Mouse (Mus musculus) limb, embryonic 13.5 days (tissue): Measurements from ENCODE around the gene Hsd17b7. TPM values are rescaled to one million over a fixed set of nuclear protein-coding genes. Genes with fewer than 3 reads are reported as not detected.
A peak's percentile ranks its signal among the peaks of the same experiment; 100 is the strongest.

Experiments
- ATAC-seq: fragments of 200-750 bp; cut with Nextera tagmentation; 2 replicates; pipeline ENCODE4 v1.8.0; 2017; ENCODE audit warnings: low read depth, moderate number of reproducible peaks, moderate TSS enrichment; ENCODE audit not compliant: low FRiP score
- H3K27ac ChIP-seq: fragments of 300-500 bp; sonication (generic); 2 replicates; pipeline ENCODE4 v1.5.1; 2015; ENCODE audit warnings: inconsistent platforms, mild to moderate bottlenecking, moderate library complexity
- H3K27me3 ChIP-seq: fragments of 300-500 bp; sonication (generic); 2 replicates; pipeline ENCODE4 v1.6.1; 2015; ENCODE audit warnings: mild to moderate bottlenecking, inconsistent platforms
- H3K36me3 ChIP-seq: fragments of 300-500 bp; sonication (generic); 2 replicates; pipeline ENCODE4 v1.6.1; 2015; ENCODE audit warnings: inconsistent platforms, mild to moderate bottlenecking, moderate library complexity
- H3K4me1 ChIP-seq: fragments of 300-500 bp; sonication (generic); 2 replicates; pipeline ENCODE4 v1.6.1; 2015; ENCODE audit warnings: inconsistent platforms
- H3K4me2 ChIP-seq: fragments of 300-500 bp; sonication (generic); replicated peaks from 2 replicates; pipeline ENCODE4 v1.6.1; 2015; ENCODE audit warnings: inconsistent platforms, mild to moderate bottlenecking, moderate library complexity
- H3K4me3 ChIP-seq: fragments of 300-500 bp; sonication (generic); 2 replicates; pipeline ENCODE4 v1.5.1; 2015; ENCODE audit warnings: moderate library complexity, mild to moderate bottlenecking, inconsistent platforms
- H3K9ac ChIP-seq: fragments of 300-500 bp; sonication (generic); 2 replicates; pipeline ENCODE4 v1.6.1; 2015; ENCODE audit warnings: mild to moderate bottlenecking, inconsistent platforms
- H3K9me3 ChIP-seq: fragments of 300-500 bp; sonication (generic); 2 replicates; pipeline ENCODE4 v1.6.1; 2016; ENCODE audit warnings: inconsistent platforms
- WGBS: fragments of 180-500 bp; shearing (Covaris S2); methylation state at CpG from one replicate; pipeline ENCODE4 v1.1.7; 2015; 5-methylcytosine and 5-hydroxymethylcytosine counted together
- polyA plus RNA-seq: library from polyadenylated mRNA; unstranded; fragments of >200 nt; fragmentation: Nextera tagmentation; extraction: Ambion mirVana; gene quantifications from 2 replicates; pipeline ENCODE4 v1.2.1, GENCODE M21; 2015

Hsd17b7 gene
- polyA plus RNA-seq, 1 experiment from 2014 or later, result 15.4 TPM

DNA sequence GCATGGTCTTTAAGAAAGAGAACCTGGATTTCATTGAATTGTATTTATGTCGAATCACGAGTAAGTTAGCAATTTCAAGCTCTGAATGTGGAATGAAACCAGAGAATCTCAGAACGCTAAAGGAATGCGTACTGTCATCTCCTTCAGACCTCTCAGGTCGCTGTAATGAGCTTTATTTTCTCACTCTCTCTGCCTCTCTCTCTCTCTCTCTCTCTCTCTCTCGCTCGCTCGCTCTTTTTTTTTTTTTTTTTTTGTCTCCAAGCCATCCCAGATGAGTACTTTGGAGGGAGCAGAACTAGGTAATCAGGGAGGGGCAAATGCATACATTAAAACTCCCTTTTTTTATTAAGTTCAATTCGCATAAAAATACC, 460 bp upstream of the Hsd17b7 start:
- H3K27ac ChIP-seq, result peak overlapping the region; percentile 70
- H3K4me1 ChIP-seq, result peaks cover 15% of the 10 kb centered on the region
- H3K4me2 ChIP-seq, result peak overlapping the region; percentile 87
- peak overlapping the region; percentile 67 for H3K9ac ChIP-seq
- peak; percentile 60 for ATAC-seq
- WGBS, result 3% methylated on average over 9 of the region's 9 CpGs
- H3K36me3 ChIP-seq, result peaks cover 31% of the 10 kb centered on the region
- H3K27me3 ChIP-seq, result no peaks in the 10 kb centered on the region
- no peaks in the 10 kb centered on the region for H3K9me3 ChIP-seq
- H3K4me3 ChIP-seq, result peak overlapping the region; percentile 58

DNA sequence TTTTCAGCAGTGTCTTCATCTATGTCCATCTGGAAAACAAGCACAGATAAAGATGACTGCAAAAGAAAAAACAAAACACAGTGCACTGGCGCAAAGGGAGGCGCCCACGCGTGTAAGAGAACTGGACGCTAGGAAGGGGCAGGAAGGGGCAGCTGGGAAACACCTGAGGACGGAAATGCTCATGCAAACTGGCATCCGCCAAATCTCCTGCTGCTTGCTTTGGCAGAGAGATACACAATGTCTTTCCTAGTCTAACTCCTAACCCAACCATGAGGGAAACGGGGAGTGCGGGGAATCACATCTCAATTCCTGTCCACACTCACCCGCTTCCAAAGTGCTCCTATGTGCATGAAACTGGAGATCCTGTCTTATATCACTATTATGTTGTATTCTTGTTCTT, 15.9 kb downstream of the Hsd17b7 start:
- Histone ChIP-seq H3K9ac (no peak overlapping the region), H3K9me3 (no peaks in the 10 kb centered on the region), H3K4me3 (no peak overlapping the region), H3K27me3 (no peaks in the 10 kb centered on the region), H3K4me2 (no peak overlapping the region), H3K4me1 (peaks cover 10% of the 10 kb centered on the region; the same call in 1 of the 2 replicates), H3K27ac (no peak overlapping the region), H3K36me3 (peaks cover 60% of the 10 kb centered on the region)
- 96% methylated on average over 10 of the region's 10 CpGs for WGBS
- ATAC-seq, result no peak

DNA sequence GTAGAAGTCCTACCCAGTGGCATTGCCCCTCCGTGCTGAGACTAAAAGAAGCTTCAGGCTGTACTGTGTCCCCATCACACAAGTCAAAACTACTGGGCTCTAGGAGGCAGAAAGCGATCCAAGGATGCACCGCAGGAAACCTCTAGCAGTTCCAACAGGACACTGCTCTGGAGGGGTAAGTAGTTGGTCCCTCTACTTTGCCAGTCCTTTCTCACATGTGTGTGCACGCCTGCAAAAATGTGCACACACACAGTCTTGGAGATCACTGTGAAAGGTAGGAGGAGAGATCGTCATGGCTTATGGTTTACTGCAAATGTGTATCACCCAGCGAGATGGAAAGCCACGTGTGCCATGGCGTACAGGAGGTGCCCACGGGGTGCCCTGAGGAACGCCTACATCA, 16.4 kb downstream of the Hsd17b7 start:
- Histone ChIP-seq H3K4me1 (peaks cover 10% of the 10 kb centered on the region; the same call in 1 of the 2 replicates), H3K9me3 (no peaks in the 10 kb centered on the region), H3K4me2 (no peak overlapping the region), H3K27ac (no peak overlapping the region), H3K9ac (no peak overlapping the region), H3K27me3 (no peaks in the 10 kb centered on the region), H3K4me3 (no peak overlapping the region), H3K36me3 (peaks cover 56% of the 10 kb centered on the region)
- no peak for ATAC-seq
- 91% methylated on average over 10 of the region's 10 CpGs for WGBS

DNA sequence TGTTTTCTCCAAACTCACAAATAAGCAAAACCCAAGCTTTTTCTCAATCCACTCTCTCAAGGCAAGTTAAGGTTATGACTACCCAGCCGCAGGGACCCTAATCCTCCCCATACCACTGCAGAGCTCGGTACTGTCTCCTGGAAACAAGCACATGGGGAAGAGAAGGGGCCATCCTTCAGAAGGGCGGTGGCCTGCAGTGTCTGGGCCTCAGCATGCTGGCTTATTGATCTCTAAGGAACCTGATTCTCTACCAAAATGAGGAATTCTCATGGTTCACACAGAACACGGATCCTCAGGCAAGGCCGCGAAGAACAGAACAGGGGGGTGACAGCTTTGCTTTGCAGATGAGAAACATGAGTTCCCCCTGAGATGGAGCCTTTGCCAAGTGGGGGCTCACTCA, 17.5 kb downstream of the Hsd17b7 start:
- no peak overlapping the region for H3K4me3 ChIP-seq
- peaks cover 50% of the 10 kb centered on the region for H3K36me3 ChIP-seq
- H3K9ac ChIP-seq, result no peak overlapping the region
- no peaks in the 10 kb centered on the region for H3K9me3 ChIP-seq
- ATAC-seq, result no peak
- no peak overlapping the region for H3K27ac ChIP-seq
- H3K4me1 ChIP-seq, result peaks cover 10% of the 10 kb centered on the region; the same call in 1 of the 2 replicates
- no peak overlapping the region for H3K4me2 ChIP-seq
- 90% methylated on average over 6 of the region's 6 CpGs for WGBS
- H3K27me3 ChIP-seq, result no peaks in the 10 kb centered on the region

DNA sequence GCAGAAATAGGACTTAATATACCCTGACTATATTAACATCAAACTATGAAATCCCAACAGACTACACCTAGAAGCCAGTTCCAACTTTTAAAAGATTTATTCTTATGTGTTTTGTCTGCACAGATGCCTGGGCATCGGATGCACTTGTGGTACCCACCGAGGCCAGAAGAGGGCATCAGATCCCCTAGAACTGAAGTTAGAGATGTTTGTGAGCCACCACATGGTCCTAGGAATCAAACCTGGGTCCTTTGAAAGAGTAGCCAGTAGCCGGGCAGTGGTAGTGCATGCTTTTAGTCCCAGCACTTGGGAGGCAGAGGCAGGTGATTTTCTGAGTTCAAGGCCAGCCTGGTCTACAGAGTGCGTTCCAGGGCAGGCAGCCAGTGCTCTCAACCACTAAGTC, 18.4 kb downstream of the Hsd17b7 start:
- no peaks in the 10 kb centered on the region for H3K27me3 ChIP-seq
- H3K9me3 ChIP-seq, result no peaks in the 10 kb centered on the region
- no peak overlapping the region for H3K4me3 ChIP-seq
- 93% methylated on average over 4 of the region's 4 CpGs for WGBS
- H3K36me3 ChIP-seq, result peaks cover 41% of the 10 kb centered on the region
- H3K4me1 ChIP-seq, result peaks cover 10% of the 10 kb centered on the region; the same call in 1 of the 2 replicates
- no peak for ATAC-seq
- H3K27ac ChIP-seq, result no peak overlapping the region
- H3K4me2 ChIP-seq, result no peak overlapping the region
- H3K9ac ChIP-seq, result no peak overlapping the region

DNA sequence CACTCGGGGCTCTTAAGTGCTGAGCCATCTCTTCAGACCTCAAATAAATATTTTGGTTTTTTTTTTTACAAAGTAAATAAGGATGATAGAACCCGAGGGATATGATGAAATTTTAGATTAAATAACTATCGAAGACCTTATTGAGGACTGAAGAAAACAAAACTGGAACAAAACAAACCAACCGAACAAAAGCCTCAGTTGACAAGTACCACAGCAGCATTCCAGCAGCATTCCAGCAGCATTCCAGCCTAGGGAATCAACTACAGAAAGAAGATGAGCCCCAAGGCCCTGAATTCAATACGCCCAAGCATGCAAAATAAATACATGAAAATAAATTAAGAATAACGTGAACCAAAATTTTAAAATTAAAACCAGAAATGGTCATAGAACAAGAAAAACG, 19.1 kb downstream of the Hsd17b7 start:
- no peaks in the 10 kb centered on the region for H3K27me3 ChIP-seq
- no peak overlapping the region for H3K9ac ChIP-seq
- H3K36me3 ChIP-seq, result peaks cover 34% of the 10 kb centered on the region
- H3K4me1 ChIP-seq, result peaks cover 10% of the 10 kb centered on the region; the same call in 1 of the 2 replicates
- no peak overlapping the region for H3K4me3 ChIP-seq
- ATAC-seq, result no peak
- H3K4me2 ChIP-seq, result no peak overlapping the region
- peaks cover 2% of the 10 kb centered on the region; the same call in 1 of the 2 replicates for H3K9me3 ChIP-seq
- WGBS, result 67% methylated on average over 7 of the region's 7 CpGs
- H3K27ac ChIP-seq, result no peak overlapping the region

DNA sequence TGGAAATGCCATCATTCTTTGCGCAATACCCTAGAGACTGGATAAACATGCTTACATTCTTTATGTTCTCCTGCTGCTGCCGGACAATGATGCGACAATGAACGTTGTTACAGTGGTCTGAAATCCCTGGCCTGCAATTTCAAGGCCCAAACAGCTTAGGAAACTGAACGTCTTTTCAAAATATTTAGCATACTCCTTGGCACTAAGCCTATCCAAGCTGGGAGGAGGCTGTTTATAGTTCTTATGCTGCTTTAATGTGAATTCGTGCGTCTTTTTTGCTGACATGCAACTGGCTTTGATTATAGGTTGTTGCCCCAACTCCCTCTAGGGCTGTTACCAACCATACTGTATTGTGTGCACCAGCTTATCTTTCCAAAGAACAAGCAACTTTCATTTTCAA, 20.2 kb downstream of the Hsd17b7 start:
- Histone ChIP-seq H3K9me3 (peaks cover 8% of the 10 kb centered on the region; the same call in 1 of the 2 replicates), H3K9ac (no peak overlapping the region), H3K27me3 (no peaks in the 10 kb centered on the region), H3K27ac (no peak overlapping the region; the same call in 1 of the 2 replicates), H3K4me2 (no peak overlapping the region), H3K36me3 (peaks cover 25% of the 10 kb centered on the region), H3K4me3 (no peak overlapping the region), H3K4me1 (peaks cover 10% of the 10 kb centered on the region; the same call in 1 of the 2 replicates)
- 54% methylated on average over 7 of the region's 7 CpGs for WGBS
- no peak for ATAC-seq

DNA sequence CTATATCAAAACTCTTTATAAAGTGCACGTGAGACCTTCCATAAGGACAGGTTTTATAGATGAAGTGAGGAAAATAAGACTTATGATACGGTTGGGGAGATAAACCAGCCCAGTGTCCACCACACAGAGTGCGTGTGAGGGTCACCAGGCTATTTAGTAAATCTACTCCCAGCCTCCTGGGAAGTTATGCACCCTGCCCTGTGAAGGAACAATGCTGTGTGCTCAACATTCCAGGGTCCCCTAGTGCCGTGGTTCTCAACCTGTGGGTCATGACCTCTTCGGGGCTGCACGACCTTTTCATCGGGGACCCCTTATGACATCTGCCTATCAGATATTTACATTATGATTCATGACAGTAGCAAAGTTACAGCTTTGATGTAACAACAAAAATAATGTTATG, 20.8 kb downstream of the Hsd17b7 start:
- no peak overlapping the region for H3K4me2 ChIP-seq
- H3K9me3 ChIP-seq, result peaks cover 8% of the 10 kb centered on the region; the same call in 1 of the 2 replicates
- no peak for ATAC-seq
- H3K9ac ChIP-seq, result no peak overlapping the region
- H3K4me3 ChIP-seq, result no peak overlapping the region
- no peak overlapping the region for H3K27ac ChIP-seq
- H3K36me3 ChIP-seq, result peaks cover 19% of the 10 kb centered on the region
- peaks cover 10% of the 10 kb centered on the region; the same call in 1 of the 2 replicates for H3K4me1 ChIP-seq
- WGBS, result 77% methylated on average over 7 of the region's 7 CpGs
- no peaks in the 10 kb centered on the region for H3K27me3 ChIP-seq

DNA sequence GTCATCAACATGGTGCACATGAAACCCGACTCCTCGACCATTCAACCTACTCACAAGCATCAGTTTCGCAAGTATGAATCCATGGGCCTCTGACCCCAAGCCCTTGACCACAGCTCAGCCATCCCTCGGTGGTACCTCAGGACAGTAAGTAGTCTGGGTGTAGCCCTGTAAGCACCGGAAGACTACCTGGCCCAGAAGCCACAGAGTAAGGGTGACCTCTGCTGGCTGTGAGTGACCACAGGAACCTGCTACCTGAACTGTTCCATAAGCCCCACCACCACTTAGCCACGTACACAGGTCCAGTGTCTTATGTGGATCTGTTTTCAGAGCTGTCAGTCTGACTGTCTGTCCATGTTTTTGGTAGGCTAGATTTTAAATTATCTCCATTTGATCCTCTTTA, 21.4 kb downstream of the Hsd17b7 start:
- no peak for ATAC-seq
- 88% methylated on average over 6 of the region's 6 CpGs for WGBS
- H3K4me1 ChIP-seq, result peaks cover 10% of the 10 kb centered on the region; the same call in 1 of the 2 replicates
- H3K27ac ChIP-seq, result no peak overlapping the region
- no peak overlapping the region for H3K4me3 ChIP-seq
- peaks cover 13% of the 10 kb centered on the region for H3K36me3 ChIP-seq
- no peaks in the 10 kb centered on the region for H3K27me3 ChIP-seq
- no peak overlapping the region for H3K4me2 ChIP-seq
- peaks cover 8% of the 10 kb centered on the region; the same call in 1 of the 2 replicates for H3K9me3 ChIP-seq
- H3K9ac ChIP-seq, result no peak overlapping the region

DNA sequence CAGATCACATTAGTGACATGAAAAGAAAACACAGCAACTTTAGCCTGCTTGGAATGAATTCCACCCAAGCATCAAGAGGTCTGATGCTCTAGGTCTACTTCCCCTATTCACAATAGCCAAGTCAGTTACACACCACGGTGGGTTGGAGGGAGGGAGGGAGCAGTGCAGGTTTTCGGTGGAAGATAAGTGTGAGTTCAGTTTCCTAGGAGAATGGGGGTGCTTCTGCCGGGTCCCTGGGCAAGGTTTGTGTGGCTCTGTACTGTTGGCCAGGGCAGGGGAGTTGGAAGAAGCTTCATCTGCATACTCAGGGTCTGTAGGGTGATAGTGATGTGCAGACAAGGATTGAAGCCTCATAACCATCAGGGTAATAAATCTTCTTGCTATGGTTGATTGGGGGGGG, 23.0 kb downstream of the Hsd17b7 start:
- Histone ChIP-seq H3K36me3 (peaks cover 3% of the 10 kb centered on the region; the same call in 1 of the 2 replicates), H3K4me1 (peaks cover 10% of the 10 kb centered on the region; the same call in 1 of the 2 replicates), H3K9me3 (peaks cover 8% of the 10 kb centered on the region; the same call in 1 of the 2 replicates), H3K9ac (no peak overlapping the region), H3K4me2 (no peak overlapping the region), H3K27ac (no peak overlapping the region), H3K4me3 (no peak overlapping the region), H3K27me3 (no peaks in the 10 kb centered on the region)
- no peak for ATAC-seq
- WGBS, result 73% methylated on average over 3 of the region's 3 CpGs

DNA sequence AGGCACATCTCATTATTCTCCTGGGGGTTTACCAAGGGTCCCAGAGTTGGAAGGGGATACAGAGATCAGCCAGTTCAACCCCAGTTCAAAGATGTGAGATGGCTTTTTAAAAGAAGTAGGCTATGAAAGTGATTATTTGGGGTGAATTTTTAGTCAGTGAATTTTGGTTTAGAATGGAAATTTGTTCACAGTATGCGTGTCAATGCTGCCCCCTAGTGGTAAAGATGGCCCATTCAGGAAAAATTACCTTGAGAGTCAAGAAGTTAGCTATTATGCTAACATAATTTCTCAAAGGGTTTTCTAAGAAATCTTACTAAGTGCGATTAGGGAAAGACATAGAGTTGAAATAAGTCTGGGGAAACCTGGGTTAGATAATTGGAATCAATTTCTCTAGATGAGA, 29.7 kb downstream of the Hsd17b7 start:
- 9% methylated on average over 2 of the region's 2 CpGs for WGBS

DNA sequence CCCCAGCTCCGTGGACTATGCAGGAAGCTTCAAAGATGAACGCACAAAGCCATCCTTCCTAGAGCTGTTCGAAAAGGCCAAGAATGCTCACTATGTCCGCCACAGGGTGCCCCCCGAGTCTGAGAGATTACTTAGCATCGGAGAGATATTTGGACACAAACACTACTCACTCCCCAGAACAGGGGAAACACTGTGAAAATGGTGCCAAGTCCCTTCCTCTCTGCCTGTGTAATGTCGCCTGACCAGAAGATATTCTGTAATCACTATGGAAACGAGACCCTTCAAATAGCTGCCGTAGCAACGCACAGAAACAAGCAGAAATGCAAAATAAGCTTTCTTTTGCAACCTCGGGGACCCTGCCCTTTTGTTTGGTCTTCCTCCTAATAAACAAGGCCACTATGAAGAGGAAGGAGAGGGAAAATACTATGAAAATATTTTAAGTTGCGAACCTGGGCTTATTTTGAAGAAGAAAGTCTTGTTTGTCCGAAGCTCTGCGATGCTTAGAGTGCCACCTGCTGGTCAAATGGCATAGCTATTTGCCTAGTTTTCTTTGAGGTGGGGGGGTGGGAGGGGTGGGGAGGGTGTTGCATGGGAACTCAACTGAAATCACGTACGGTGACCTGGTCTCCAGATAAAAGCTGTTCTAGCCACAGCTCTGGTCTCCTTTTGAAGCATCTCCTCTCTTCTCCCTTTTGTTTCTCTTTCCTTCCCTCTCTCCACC, 34.9 kb downstream of the Hsd17b7 start:
- Histone ChIP-seq H3K4me1 (peaks cover 5% of the 10 kb centered on the region; the same call in 1 of the 2 replicates), H3K4me2 (peak overlapping the region; percentile 40; the same call in 1 of the 2 replicates), H3K36me3 (no peaks in the 10 kb centered on the region), H3K4me3 (no peak overlapping the region), H3K9me3 (no peaks in the 10 kb centered on the region), H3K27ac (no peak overlapping the region), H3K9ac (no peak overlapping the region), H3K27me3 (no peaks in the 10 kb centered on the region; the same call in 1 of the 2 replicates)
- 50% methylated on average over 16 of the region's 16 CpGs for WGBS
- no peak for ATAC-seq

More for the DNA sequence above, 29.7 kb downstream of the Hsd17b7 start:
- H3K27me3 ChIP-seq, result no peaks in the 10 kb centered on the region
- no peaks in the 10 kb centered on the region for H3K9me3 ChIP-seq
- no peaks in the 10 kb centered on the region for H3K4me1 ChIP-seq
- no peak overlapping the region for H3K4me3 ChIP-seq
- H3K9ac ChIP-seq, result no peak overlapping the region
- H3K36me3 ChIP-seq, result no peaks in the 10 kb centered on the region
- no peak overlapping the region for H3K4me2 ChIP-seq
- H3K27ac ChIP-seq, result no peak overlapping the region
- ATAC-seq, result no peak
